Mouse (Mus musculus) cerebellum, postnatal 4 days (tissue): Measurements from ENCODE around the gene Ifi213.
"Not testable (repeated sequence)": the region's sequence is repeated elsewhere in the genome, so short reads cannot be mapped to it uniquely, and the experiment has no call there.

Experiments used
- DNase-seq, 2 experiments: peaks; one replicate each; pipeline ENCODE4 v3.0.0; 2022; ENCODE audit warnings: low spot score in 2 of 2, mixed read lengths in 1 of 2

Gene Ifi213

GRCm38 (mm10) chr1:173598838-173599494 is at the start of gene Ifi213:
Gene Ifi213, minus strand, starts transcription at chr1:173599274.
- DNase-seq: not testable (repeated sequence)

DNA sequence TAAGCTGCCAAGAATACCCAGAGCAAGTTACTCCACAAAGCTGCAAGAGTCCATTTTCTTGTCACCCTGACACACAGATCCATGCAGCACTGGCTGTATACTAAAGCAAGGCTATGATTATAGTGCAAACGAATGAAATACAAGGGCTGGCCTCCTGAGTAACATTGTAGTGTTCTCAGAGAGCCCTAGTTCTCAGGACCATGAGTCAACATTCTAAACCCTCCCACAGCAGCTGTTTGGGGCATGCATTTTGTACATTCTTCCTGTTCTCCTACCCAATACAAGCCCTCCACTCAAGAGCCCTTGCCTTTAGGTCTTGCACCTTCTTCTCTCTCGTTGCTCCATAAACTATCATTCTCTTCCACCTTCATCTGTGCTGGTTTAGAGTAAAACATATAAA is 46.3 kb upstream of the Ifi213 start:
- DNase-seq: no peak

- DNase-seq: no peak
Measured at GRCm38 (mm10) chr1:173633969-173634645, 35.0 kb upstream of the Ifi213 start.

DNA sequence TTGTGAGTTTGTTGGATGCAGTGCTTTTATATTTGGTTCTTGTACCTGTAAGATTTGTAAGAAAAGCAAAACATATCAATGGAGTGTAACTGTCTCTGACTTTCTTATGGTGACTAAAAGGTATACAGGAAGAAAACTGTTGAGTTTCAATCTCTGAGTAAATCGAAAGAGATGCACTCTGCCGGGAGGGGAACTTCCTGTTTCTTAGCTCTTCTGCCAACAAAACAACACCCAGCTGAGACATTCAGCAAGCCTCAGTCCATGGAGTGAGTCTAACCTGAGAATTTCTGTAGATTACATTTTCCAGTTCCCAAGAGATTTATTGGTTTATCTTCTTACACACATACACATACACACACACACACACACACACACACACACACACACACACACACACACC is 31.5 kb upstream of the Ifi213 start, which contains the start of gene Ifi209:
Gene Ifi209, plus strand, starts transcription at position 296 of the 400 bp plus-strand sequence.
- not testable (repeated sequence) for DNase-seq

DNA sequence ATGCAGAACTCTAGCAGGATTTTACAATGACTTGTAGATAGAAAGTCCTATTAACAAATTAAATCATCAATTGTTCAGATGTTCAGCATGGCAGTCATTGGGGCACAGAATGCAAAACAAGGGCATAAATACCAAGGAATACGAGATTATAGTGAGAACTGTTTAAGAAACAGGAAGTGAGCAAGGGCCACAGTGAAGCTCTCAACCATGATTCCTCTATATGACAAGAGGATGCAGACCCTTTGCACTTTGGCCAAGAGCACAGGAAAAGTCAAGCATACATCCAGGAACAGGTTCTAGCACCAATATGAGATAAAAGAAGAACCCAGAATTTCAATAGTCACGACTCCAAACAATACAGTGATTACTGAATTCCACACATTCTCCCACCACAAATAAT is 27.6 kb upstream of the Ifi213 start:
- DNase-seq: no peak

GRCm38 (mm10) chr1:173624052-173624451 is 25.0 kb upstream of the Ifi213 start:
- no peak for DNase-seq

DNA sequence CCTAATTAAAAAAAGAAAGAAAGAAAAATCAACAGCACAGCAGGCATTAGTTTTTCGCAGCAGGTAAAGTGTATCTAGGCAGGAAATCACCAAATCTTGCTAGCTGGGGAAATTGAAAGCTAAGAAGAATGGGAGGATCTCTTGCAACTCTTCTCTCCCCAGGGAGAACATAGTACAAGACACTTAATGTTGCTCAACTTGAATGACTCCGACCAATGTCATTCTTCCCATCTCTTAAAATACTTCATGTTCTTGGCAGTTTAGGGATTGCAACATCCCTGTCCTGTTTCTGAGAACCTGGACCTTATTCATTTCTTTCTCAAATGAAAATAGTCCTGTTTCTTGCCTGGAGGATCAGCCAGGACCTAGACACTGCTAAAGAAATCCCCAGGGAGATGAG is 23.1 kb upstream of the Ifi213 start:
- not testable (repeated sequence) for DNase-seq

- DNase-seq: not testable (repeated sequence)
Measured at GRCm38 (mm10) chr1:173610291-173610690, 11.2 kb upstream of the Ifi213 start.

DNA sequence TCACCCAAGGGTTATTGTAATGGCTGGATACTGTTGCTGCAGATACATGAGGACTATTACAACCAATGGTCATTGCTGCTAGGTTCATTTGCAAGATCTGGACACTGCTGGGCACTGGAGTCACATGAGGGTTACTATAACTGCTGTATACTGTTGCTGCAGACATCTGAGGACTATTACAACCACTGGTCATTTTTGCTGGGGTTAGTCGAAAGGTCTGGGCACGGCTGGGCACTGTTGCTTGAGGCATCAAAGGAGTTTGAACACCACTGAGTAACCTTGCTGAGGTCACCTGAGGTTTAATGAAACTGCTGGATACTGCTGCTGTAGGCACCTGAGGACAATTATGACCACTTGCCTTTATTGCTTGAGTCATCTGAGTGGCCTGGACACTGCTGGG is 9.4 kb downstream of the Ifi213 start:
- DNase-seq: not testable (repeated sequence)

DNA sequence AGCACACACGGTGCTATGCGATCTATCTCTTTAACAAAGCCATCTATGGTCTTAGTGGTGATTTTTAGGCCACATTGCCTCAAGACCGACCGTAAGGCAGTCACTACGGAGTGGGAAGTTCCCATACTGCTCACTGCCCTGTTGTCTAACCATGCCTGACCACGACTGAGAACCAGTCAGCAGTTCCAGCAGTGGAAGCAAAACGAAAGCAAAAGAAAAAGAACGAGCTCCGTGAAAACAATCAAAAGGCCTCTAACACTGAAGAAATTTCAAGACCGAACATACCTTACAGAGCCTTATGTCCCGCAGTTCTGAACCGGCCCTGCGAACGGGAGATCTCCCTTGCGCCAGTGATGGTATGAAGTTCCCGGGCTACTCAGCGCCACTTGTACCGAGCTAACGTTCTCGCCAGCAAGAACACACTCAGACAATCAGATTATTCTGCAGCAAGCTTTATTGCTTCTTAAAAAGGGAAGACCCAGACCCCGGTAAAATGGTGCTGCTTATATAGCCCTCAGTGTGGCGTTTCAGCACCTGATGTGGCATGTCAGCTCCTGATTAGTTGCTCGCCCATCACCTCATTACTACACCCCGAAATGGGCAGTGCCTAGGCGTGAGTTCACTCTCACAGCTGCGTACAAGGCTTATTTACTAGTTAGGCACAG is 19.0 kb downstream of the Ifi213 start:
- no peak for DNase-seq

DNA sequence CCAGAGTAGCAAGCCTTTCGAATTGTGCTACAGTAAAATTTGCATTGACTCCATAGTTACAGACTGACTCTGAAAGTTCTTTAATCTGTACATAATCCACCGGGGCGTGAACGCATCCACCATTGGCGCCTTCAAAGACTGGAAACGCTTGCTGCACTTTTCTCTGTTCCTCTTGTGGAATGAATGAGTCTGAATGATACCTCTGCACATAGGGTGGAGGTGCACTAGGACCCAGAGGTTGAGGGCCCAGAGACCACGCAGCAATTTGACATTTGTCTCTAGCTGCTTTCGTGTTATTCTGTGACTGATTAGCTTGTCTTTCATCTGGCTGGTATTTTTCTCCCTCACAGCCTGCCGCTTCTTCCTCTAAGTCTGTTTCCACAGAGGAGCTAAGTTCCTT is 20.0 kb downstream of the Ifi213 start:
- DNase-seq: no peak

- DNase-seq: not testable (repeated sequence)
Measured at GRCm38 (mm10) chr1:173550491-173551050, 48.5 kb downstream of the Ifi213 start.

GRCm38 (mm10) chr1:173548798-173549197 is 50.3 kb downstream of the Ifi213 start:
- not testable (repeated sequence) for DNase-seq

GRCm38 (mm10) chr1:173535791-173536190 is 63.3 kb downstream of the Ifi213 start, which contains the start of gene Ifi214:
Gene Ifi214, minus strand, starts transcription at chr1:173535957.
- not testable (repeated sequence) for DNase-seq

DNA sequence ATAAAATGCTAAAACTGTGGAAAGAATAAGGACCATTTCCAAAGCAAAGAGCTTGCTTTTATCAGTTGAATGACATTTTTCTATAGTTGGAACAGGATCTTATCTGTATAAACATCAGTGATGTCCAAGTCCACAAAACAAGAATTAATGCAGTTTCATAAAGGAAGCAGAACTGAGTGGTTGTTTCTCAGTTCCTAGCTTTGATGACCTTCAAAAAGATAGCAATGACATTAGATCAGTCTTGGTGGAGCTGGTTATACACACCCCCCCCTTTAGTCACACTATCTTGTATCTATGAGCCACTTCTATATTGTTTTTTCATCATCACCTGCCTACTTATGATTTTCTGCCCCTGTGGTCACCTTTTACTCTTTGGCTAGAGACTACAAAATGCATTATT is 77.6 kb downstream of the Ifi213 start:
- no peak for DNase-seq
